Mouse (Mus musculus) intestine, postnatal 0 days (tissue): ENCODE data around the gene Rnf115. TPM values are rescaled to one million over a fixed set of nuclear protein-coding genes. Genes with fewer than 3 reads are reported as not detected.

Source experiments
- ATAC-seq: fragments of 200-750 bp; cut with Nextera tagmentation; 2 replicates; pipeline ENCODE4 v1.8.0; 2017; ENCODE audit warnings: mild to moderate bottlenecking, moderate TSS enrichment, moderate library complexity
- H3K27ac ChIP-seq: fragments of 300-500 bp; sonication (generic); 2 replicates; pipeline ENCODE4 v1.5.1; 2014; ENCODE audit warnings: mild to moderate bottlenecking, low read depth, low read length, moderate library complexity
- H3K27me3 ChIP-seq: fragments of 300-500 bp; sonication (generic); replicated peaks from 2 replicates; pipeline ENCODE4 v1.6.1; 2014; ENCODE audit warnings: low read length, mixed read lengths; ENCODE audit not compliant: control insufficient read depth, insufficient read depth
- H3K36me3 ChIP-seq: fragments of 300-500 bp; sonication (generic); 2 replicates; pipeline ENCODE4 v1.6.1; 2014; ENCODE audit warnings: mild to moderate bottlenecking, moderate library complexity; ENCODE audit not compliant: control insufficient read depth, insufficient read depth
- H3K4me1 ChIP-seq: fragments of 300-500 bp; sonication (generic); replicated peaks from 2 replicates; pipeline ENCODE4 v1.6.1; 2014; ENCODE audit warnings: antibody characterized with exemption, low read length, mixed read lengths; ENCODE audit not compliant: control insufficient read depth, insufficient read depth
- H3K4me2 ChIP-seq: fragments of 300-500 bp; sonication (generic); replicated peaks from 2 replicates; pipeline ENCODE4 v1.6.1; 2014; ENCODE audit warnings: low read depth, mild to moderate bottlenecking, moderate library complexity
- H3K4me3 ChIP-seq: fragments of 300-500 bp; sonication (generic); 2 replicates; pipeline ENCODE4 v1.5.1; 2014; ENCODE audit warnings: low read depth, low read length
- H3K9ac ChIP-seq: fragments of 300-500 bp; sonication (generic); 2 replicates; pipeline ENCODE4 v1.6.1; 2014; ENCODE audit warnings: mild to moderate bottlenecking, low read depth, low read length
- H3K9me3 ChIP-seq: fragments of 300-500 bp; sonication (generic); 2 replicates; pipeline ENCODE4 v1.6.1; 2016; ENCODE audit warnings: mixed run types; ENCODE audit not compliant: control insufficient read depth
- CTCF ChIP-seq: sonication (generic); IDR thresholded peaks from 2 replicates; pipeline ENCODE4 v1.5.1; 2016; ENCODE audit warnings: low read depth, mild to moderate bottlenecking, control low read depth, antibody characterized with exemption, moderate library complexity
- WGBS: fragments of 180-500 bp; shearing (Covaris S2); extraction: QIAGEN DNeasy Blood & Tissue Kit; methylation state at CpG from one replicate; pipeline ENCODE4 v1.1.7; 2014; 5-methylcytosine and 5-hydroxymethylcytosine counted together
- polyA plus RNA-seq: library from polyadenylated mRNA; unstranded; fragments of >200 nt; fragmentation: Nextera tagmentation; extraction: Ambion mirVana; gene quantifications from 2 replicates; pipeline ENCODE4 v1.2.1, GENCODE M21; 2015

Rnf115 gene
- polyA plus RNA-seq, 1 experiment from 2014 or later: 58.7 TPM

- no peak for TF ChIP-seq CTCF
- under 1% methylated on average over 84 of the region's 85 CpGs for WGBS
- peak overlapping the region; percentile 89 for H3K4me2 ChIP-seq
- ATAC-seq: peak; percentile 92
- H3K9ac ChIP-seq: peak overlapping the region; percentile 68
- peak overlapping the region; percentile 90 for H3K27ac ChIP-seq
- no peaks in the 10 kb centered on the region for H3K4me1 ChIP-seq
- peaks cover 23% of the 10 kb centered on the region for H3K36me3 ChIP-seq
- H3K4me3 ChIP-seq: peak overlapping the region; percentile 98
- no peaks in the 10 kb centered on the region for H3K27me3 ChIP-seq
- H3K9me3 ChIP-seq: no peaks in the 10 kb centered on the region
Measured at GRCm38 (mm10) chr3:96696766-96697732, 30.4 kb upstream of the Rnf115 start.

GRCm38 (mm10) chr3:96698993-96699690 is 28.3 kb upstream of the Rnf115 start:
- H3K4me1 ChIP-seq: no peaks in the 10 kb centered on the region
- ATAC-seq: no peak
- H3K9ac ChIP-seq: no peak overlapping the region
- WGBS: 63% methylated on average over 19 of the region's 19 CpGs
- no peak for TF ChIP-seq CTCF
- no peaks in the 10 kb centered on the region for H3K27me3 ChIP-seq
- peaks cover 41% of the 10 kb centered on the region for H3K36me3 ChIP-seq
- no peak overlapping the region for H3K4me3 ChIP-seq
- no peak overlapping the region for H3K27ac ChIP-seq
- H3K4me2 ChIP-seq: no peak overlapping the region
- no peaks in the 10 kb centered on the region for H3K9me3 ChIP-seq

- Histone ChIP-seq H3K36me3 (peaks cover 52% of the 10 kb centered on the region), H3K4me1 (no peaks in the 10 kb centered on the region), H3K4me3 (no peak overlapping the region), H3K9ac (no peak overlapping the region), H3K27me3 (no peaks in the 10 kb centered on the region), H3K9me3 (no peaks in the 10 kb centered on the region), H3K27ac (no peak overlapping the region), H3K4me2 (no peak overlapping the region)
- 54% methylated on average over 7 of the region's 7 CpGs for WGBS
- TF ChIP-seq CTCF: peak; percentile 68
- no peak for ATAC-seq
Measured at GRCm38 (mm10) chr3:96700376-96700775, 27.1 kb upstream of the Rnf115 start.

- Histone ChIP-seq H3K4me2 (no peak overlapping the region), H3K36me3 (peaks cover 52% of the 10 kb centered on the region), H3K9me3 (no peaks in the 10 kb centered on the region), H3K4me1 (no peaks in the 10 kb centered on the region), H3K27ac (no peak overlapping the region), H3K27me3 (no peaks in the 10 kb centered on the region), H3K9ac (no peak overlapping the region), H3K4me3 (no peak overlapping the region)
- TF ChIP-seq CTCF: no peak
- no peak for ATAC-seq
- WGBS: 93% methylated on average over 4 of the region's 4 CpGs
Measured at GRCm38 (mm10) chr3:96701003-96701402, 26.5 kb upstream of the Rnf115 start.

GRCm38 (mm10) chr3:96704778-96705177 is 22.7 kb upstream of the Rnf115 start:
- H3K4me3 ChIP-seq: no peak overlapping the region
- ATAC-seq: no peak
- H3K9me3 ChIP-seq: no peaks in the 10 kb centered on the region
- H3K9ac ChIP-seq: no peak overlapping the region
- no peak overlapping the region for H3K4me2 ChIP-seq
- H3K4me1 ChIP-seq: peaks cover 4% of the 10 kb centered on the region; the same call in 1 of the 2 replicates
- 0 out of 2 replicates have a peak, but pooled peaks cover 3% of the 10 kb centered on the region for H3K27me3 ChIP-seq
- peaks cover 50% of the 10 kb centered on the region for H3K36me3 ChIP-seq
- 63% methylated on average over 11 of the region's 11 CpGs for WGBS
- no peak overlapping the region for H3K27ac ChIP-seq
- peak; percentile 67 for TF ChIP-seq CTCF

- H3K4me3 ChIP-seq: no peak overlapping the region
- 93% methylated on average over 11 of the region's 11 CpGs for WGBS
- peaks cover 48% of the 10 kb centered on the region for H3K36me3 ChIP-seq
Measured at GRCm38 (mm10) chr3:96706217-96706616, 21.2 kb upstream of the Rnf115 start.

More at GRCm38 (mm10) chr3:96706217-96706616, 21.2 kb upstream of the Rnf115 start:
- H3K9ac ChIP-seq: no peak overlapping the region
- no peaks in the 10 kb centered on the region for H3K9me3 ChIP-seq
- 0 out of 2 replicates have a peak, but pooled peaks cover 3% of the 10 kb centered on the region for H3K27me3 ChIP-seq
- TF ChIP-seq CTCF: no peak
- ATAC-seq: no peak
- no peak overlapping the region for H3K27ac ChIP-seq
- H3K4me2 ChIP-seq: no peak overlapping the region
- H3K4me1 ChIP-seq: peaks cover 4% of the 10 kb centered on the region; the same call in 1 of the 2 replicates
